Mouse (Mus musculus): ENCODE data around the gene Ankrd6. TPM values are rescaled to one million over a fixed set of nuclear protein-coding genes. Genes with fewer than 3 reads are reported as not detected.

The Ankrd6 gene
- polyA plus RNA-seq, 1 experiment from 2014 or later = 4.7 TPM

GRCm38 (mm10) chr4:32868858-32869257 is 81.8 kb downstream of the Ankrd6 start:
- WGBS = 15% methylated on average over 8 of the region's 8 CpGs

GRCm38 (mm10) chr4:32868437-32868836 is 82.2 kb downstream of the Ankrd6 start:
- no peak for TF ChIP-seq CTCF (IDR thresholded peaks at IDR 0.05; ENCODE audit: low read depth)
- H3K9me3 ChIP-seq (ENCODE audit: low read depth, low read length) = no peaks in the 10 kb centered on the region
- no peaks in the 10 kb centered on the region for H3K4me1 ChIP-seq (ENCODE audit: insufficient read depth)
- 60% methylated on average over 4 of the region's 4 CpGs for WGBS
- ATAC-seq (ENCODE audit: insufficient read depth) (no peak), DNase-seq (no peak)
- no peak overlapping the region for H3K9ac ChIP-seq
- no peaks in the 10 kb centered on the region for H3K27me3 ChIP-seq (ENCODE audit: insufficient read depth, low read length)
- H3K27ac ChIP-seq (ENCODE audit: low read depth) = no peak overlapping the region
- no peaks in the 10 kb centered on the region for H3K36me3 ChIP-seq (ENCODE audit: insufficient read depth)
- H3K4me2 ChIP-seq = no peak overlapping the region
- no peak overlapping the region for H3K4me3 ChIP-seq (ENCODE audit: low read depth, low read length)

More at GRCm38 (mm10) chr4:32868858-32869257, 81.8 kb downstream of the Ankrd6 start:
- Histone ChIP-seq H3K4me3 (ENCODE audit: low read depth, low read length) (no peak overlapping the region), H3K36me3 (ENCODE audit: insufficient read depth) (no peaks in the 10 kb centered on the region), H3K27me3 (ENCODE audit: insufficient read depth, low read length) (no peaks in the 10 kb centered on the region), H3K27ac (ENCODE audit: low read depth) (no peak overlapping the region), H3K9ac (no peak overlapping the region), H3K4me2 (no peak overlapping the region), H3K4me1 (ENCODE audit: insufficient read depth) (no peaks in the 10 kb centered on the region), H3K9me3 (ENCODE audit: low read depth, low read length) (no peaks in the 10 kb centered on the region)
- no peak for TF ChIP-seq CTCF (IDR thresholded peaks at IDR 0.05; ENCODE audit: low read depth)
- DNase-seq (no peak), ATAC-seq (ENCODE audit: insufficient read depth) (no peak)

- Histone ChIP-seq H3K36me3 (ENCODE audit: insufficient read depth) (no peaks in the 10 kb centered on the region), H3K4me1 (ENCODE audit: insufficient read depth) (no peaks in the 10 kb centered on the region), H3K4me2 (no peak overlapping the region), H3K27ac (ENCODE audit: low read depth) (no peak overlapping the region), H3K9ac (no peak overlapping the region), H3K9me3 (ENCODE audit: low read depth, low read length) (no peaks in the 10 kb centered on the region), H3K27me3 (ENCODE audit: insufficient read depth, low read length) (no peaks in the 10 kb centered on the region), H3K4me3 (ENCODE audit: low read depth, low read length) (no peak overlapping the region)
- 76% methylated on average over 6 of the region's 6 CpGs for WGBS
- TF ChIP-seq CTCF (IDR thresholded peaks at IDR 0.05; ENCODE audit: low read depth) = peak; percentile 44
- DNase-seq (no peak), ATAC-seq (ENCODE audit: insufficient read depth) (no peak)
These were observed 83.2 kb downstream of the Ankrd6 start for GRCm38 (mm10) chr4:32867460-32867859.

GRCm38 (mm10) chr4:32864867-32865242 is 85.8 kb downstream of the Ankrd6 start:
- H3K4me1 ChIP-seq (ENCODE audit: insufficient read depth) = no peaks in the 10 kb centered on the region
- TF ChIP-seq CTCF (IDR thresholded peaks at IDR 0.05; ENCODE audit: low read depth) = no peak
- WGBS = 81% methylated on average over 6 of the region's 6 CpGs
- no peaks in the 10 kb centered on the region for H3K36me3 ChIP-seq (ENCODE audit: insufficient read depth)
- H3K27ac ChIP-seq (ENCODE audit: low read depth) = no peak overlapping the region
- H3K4me2 ChIP-seq = no peak overlapping the region
- DNase-seq (no peak), ATAC-seq (ENCODE audit: insufficient read depth) (no peak)
- H3K4me3 ChIP-seq (ENCODE audit: low read depth, low read length) = no peak overlapping the region
- H3K9ac ChIP-seq = no peak overlapping the region
- H3K9me3 ChIP-seq (ENCODE audit: low read depth, low read length) = no peaks in the 10 kb centered on the region
- H3K27me3 ChIP-seq (ENCODE audit: insufficient read depth, low read length) = no peaks in the 10 kb centered on the region

GRCm38 (mm10) chr4:32864131-32864866 is 86.3 kb downstream of the Ankrd6 start:
- H3K9ac ChIP-seq = no peak overlapping the region
- H3K4me2 ChIP-seq = no peak overlapping the region
- H3K27ac ChIP-seq (ENCODE audit: low read depth) = no peak overlapping the region
- no peaks in the 10 kb centered on the region for H3K4me1 ChIP-seq (ENCODE audit: insufficient read depth)
- DNase-seq (no peak), ATAC-seq (ENCODE audit: insufficient read depth) (no peak)
- H3K4me3 ChIP-seq (ENCODE audit: low read depth, low read length) = no peak overlapping the region
- no peaks in the 10 kb centered on the region for H3K9me3 ChIP-seq (ENCODE audit: low read depth, low read length)
- no peak for TF ChIP-seq CTCF (IDR thresholded peaks at IDR 0.05; ENCODE audit: low read depth)
- no peaks in the 10 kb centered on the region for H3K27me3 ChIP-seq (ENCODE audit: insufficient read depth, low read length)
- H3K36me3 ChIP-seq (ENCODE audit: insufficient read depth) = no peaks in the 10 kb centered on the region
- WGBS = 45% methylated on average over 31 of the region's 31 CpGs

- H3K4me1 ChIP-seq (ENCODE audit: insufficient read depth) = no peaks in the 10 kb centered on the region
These were observed 87.1 kb downstream of the Ankrd6 start for GRCm38 (mm10) chr4:32863447-32864130.

GRCm38 (mm10) chr4:32862751-32863446 is 87.7 kb downstream of the Ankrd6 start:
- Histone ChIP-seq H3K27me3 (ENCODE audit: insufficient read depth, low read length) (no peaks in the 10 kb centered on the region), H3K27ac (ENCODE audit: low read depth) (no peak overlapping the region), H3K9me3 (ENCODE audit: low read depth, low read length) (no peaks in the 10 kb centered on the region), H3K9ac (no peak overlapping the region), H3K4me2 (no peak overlapping the region), H3K4me3 (ENCODE audit: low read depth, low read length) (no peak overlapping the region), H3K36me3 (ENCODE audit: insufficient read depth) (no peaks in the 10 kb centered on the region), H3K4me1 (ENCODE audit: insufficient read depth) (no peaks in the 10 kb centered on the region)
- ATAC-seq (ENCODE audit: insufficient read depth) (no peak), DNase-seq (no peak)
- no peak for TF ChIP-seq CTCF (IDR thresholded peaks at IDR 0.05; ENCODE audit: low read depth)
- WGBS = 35% methylated on average over 15 of the region's 15 CpGs

More at GRCm38 (mm10) chr4:32863447-32864130, 87.1 kb downstream of the Ankrd6 start:
- no peak overlapping the region for H3K4me2 ChIP-seq
- no peaks in the 10 kb centered on the region for H3K36me3 ChIP-seq (ENCODE audit: insufficient read depth)
- H3K27me3 ChIP-seq (ENCODE audit: insufficient read depth, low read length) = no peaks in the 10 kb centered on the region
- ATAC-seq (ENCODE audit: insufficient read depth) (no peak), DNase-seq (no peak)
- H3K27ac ChIP-seq (ENCODE audit: low read depth) = no peak overlapping the region
- no peak overlapping the region for H3K9ac ChIP-seq
- no peak overlapping the region for H3K4me3 ChIP-seq (ENCODE audit: low read depth, low read length)
- no peak for TF ChIP-seq CTCF (IDR thresholded peaks at IDR 0.05; ENCODE audit: low read depth)
- WGBS = 23% methylated on average over 12 of the region's 12 CpGs
- no peaks in the 10 kb centered on the region for H3K9me3 ChIP-seq (ENCODE audit: low read depth, low read length)
